Mouse (Mus musculus): ENCODE measurements around the gene Psmd3. TPM values are rescaled to one million over a fixed set of nuclear protein-coding genes. Genes with fewer than 3 reads are reported as not detected.

Psmd3 gene
- polyA plus RNA-seq, 1 experiment from 2014 or later, result 105 TPM

DNA sequence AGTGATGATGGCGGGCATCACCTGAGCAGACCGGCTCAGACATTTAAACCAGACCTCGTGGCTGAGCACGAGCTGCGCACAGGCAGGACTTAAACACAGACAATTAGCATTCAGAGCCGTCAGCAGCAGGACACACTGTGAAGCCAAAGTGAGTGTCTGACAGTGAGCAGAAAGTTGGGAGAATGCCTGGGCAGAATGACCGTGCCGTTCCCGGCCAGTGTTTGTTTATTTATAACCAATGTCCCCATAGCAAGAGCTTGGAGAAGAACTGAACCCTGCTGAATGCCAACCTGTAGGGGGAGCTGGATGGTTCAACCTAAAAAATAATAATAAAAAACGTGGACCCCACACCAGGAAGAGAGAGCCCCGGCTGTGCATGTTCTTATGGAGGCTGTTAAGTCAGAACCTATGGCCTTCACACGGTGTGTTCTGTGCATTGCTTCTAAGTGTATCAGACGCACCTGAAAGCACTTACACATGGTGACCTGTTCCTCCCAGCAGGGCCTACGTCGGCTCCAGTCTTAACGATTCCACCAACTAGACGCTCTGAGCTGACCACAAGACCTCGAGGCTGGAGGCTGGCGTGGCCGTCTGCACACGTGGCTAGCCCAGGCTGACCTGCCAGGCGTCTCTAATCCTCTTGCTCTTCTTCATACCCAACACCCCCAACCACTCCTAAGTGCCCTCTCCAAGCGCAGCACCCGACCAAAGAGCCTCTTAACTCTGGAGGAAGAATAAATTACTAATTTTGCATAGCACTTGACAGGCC is 39.3 kb downstream of the Psmd3 start:
- H3K4me2 ChIP-seq (replicated peaks; ENCODE audit: low read depth, low read length), result no peak overlapping the region
- no peak overlapping the region for H3K9ac ChIP-seq (replicated peaks; ENCODE audit: low read depth)
- 29% methylated on average over 24 of the region's 24 CpGs for WGBS
- peaks cover 16% of the 10 kb centered on the region; the same call in 1 of the 2 replicates for H3K4me1 ChIP-seq (ENCODE audit: insufficient read depth, low read depth, low read length)
- H3K9me3 ChIP-seq (ENCODE audit: low read length), result no peaks in the 10 kb centered on the region
- H3K27me3 ChIP-seq (replicated peaks; ENCODE audit: insufficient read depth, low read length), result no peaks in the 10 kb centered on the region
- TF ChIP-seq CTCF (IDR thresholded peaks at IDR 0.05), result peak; percentile 73
- peak; percentile 43; the same call in 1 of the 2 replicates for TF ChIP-seq EP300 (IDR thresholded peaks at IDR 0.05)
- ATAC-seq (peak; percentile 85), DNase-seq (ENCODE audit: low spot score) (peak; percentile 95)
- H3K4me3 ChIP-seq (ENCODE audit: low read depth, low read length), result no peak overlapping the region
- H3K27ac ChIP-seq (ENCODE audit: low read length), result peak overlapping the region; percentile 81
- 0 out of 2 replicates have a peak, but pooled peaks cover 11% of the 10 kb centered on the region for H3K36me3 ChIP-seq (ENCODE audit: insufficient read depth, low read length)

- peaks cover 15% of the 10 kb centered on the region; the same call in 1 of the 2 replicates for H3K4me1 ChIP-seq (ENCODE audit: insufficient read depth, low read depth, low read length)
- no peaks in the 10 kb centered on the region for H3K27me3 ChIP-seq (replicated peaks; ENCODE audit: insufficient read depth, low read length)
- TF ChIP-seq CTCF (IDR thresholded peaks at IDR 0.05), result no peak
- TF ChIP-seq EP300 (IDR thresholded peaks at IDR 0.05), result no peak
- 0 out of 2 replicates have a peak overlapping the region, but pooled peaks have one; percentile 27 for H3K27ac ChIP-seq (ENCODE audit: low read length)
- WGBS, result 43% methylated on average over 7 of the region's 7 CpGs
- H3K9ac ChIP-seq (replicated peaks; ENCODE audit: low read depth), result no peak overlapping the region
- ATAC-seq, result no peak
- DNase-seq (ENCODE audit: low spot score), result no peak
- H3K4me2 ChIP-seq (replicated peaks; ENCODE audit: low read depth, low read length), result no peak overlapping the region
- 0 out of 2 replicates have a peak, but pooled peaks cover 6% of the 10 kb centered on the region for H3K36me3 ChIP-seq (ENCODE audit: insufficient read depth, low read length)
- H3K4me3 ChIP-seq (ENCODE audit: low read depth, low read length), result no peak overlapping the region
- no peaks in the 10 kb centered on the region for H3K9me3 ChIP-seq (ENCODE audit: low read length)
These were observed 40.7 kb downstream of the Psmd3 start for GRCm38 (mm10) chr11:98723098-98723497.

GRCm38 (mm10) chr11:98725926-98726506 is 43.7 kb downstream of the Psmd3 start:
- no peak overlapping the region for H3K4me3 ChIP-seq (ENCODE audit: low read depth, low read length)
- H3K4me1 ChIP-seq (ENCODE audit: insufficient read depth, low read depth, low read length), result peaks cover 17% of the 10 kb centered on the region; the same call in 1 of the 2 replicates
- DNase-seq (ENCODE audit: low spot score), result no peak
- H3K4me2 ChIP-seq (replicated peaks; ENCODE audit: low read depth, low read length), result no peak overlapping the region
- ATAC-seq, result no peak
- no peak for TF ChIP-seq EP300 (IDR thresholded peaks at IDR 0.05)
- H3K27me3 ChIP-seq (replicated peaks; ENCODE audit: insufficient read depth, low read length), result no peaks in the 10 kb centered on the region
- no peak overlapping the region for H3K27ac ChIP-seq (ENCODE audit: low read length)
- H3K9ac ChIP-seq (replicated peaks; ENCODE audit: low read depth), result no peak overlapping the region
- 93% methylated on average over 15 of the region's 15 CpGs for WGBS
- 0 out of 2 replicates have a peak, but pooled peaks cover 6% of the 10 kb centered on the region for H3K36me3 ChIP-seq (ENCODE audit: insufficient read depth, low read length)
- H3K9me3 ChIP-seq (ENCODE audit: low read length), result no peaks in the 10 kb centered on the region

DNA sequence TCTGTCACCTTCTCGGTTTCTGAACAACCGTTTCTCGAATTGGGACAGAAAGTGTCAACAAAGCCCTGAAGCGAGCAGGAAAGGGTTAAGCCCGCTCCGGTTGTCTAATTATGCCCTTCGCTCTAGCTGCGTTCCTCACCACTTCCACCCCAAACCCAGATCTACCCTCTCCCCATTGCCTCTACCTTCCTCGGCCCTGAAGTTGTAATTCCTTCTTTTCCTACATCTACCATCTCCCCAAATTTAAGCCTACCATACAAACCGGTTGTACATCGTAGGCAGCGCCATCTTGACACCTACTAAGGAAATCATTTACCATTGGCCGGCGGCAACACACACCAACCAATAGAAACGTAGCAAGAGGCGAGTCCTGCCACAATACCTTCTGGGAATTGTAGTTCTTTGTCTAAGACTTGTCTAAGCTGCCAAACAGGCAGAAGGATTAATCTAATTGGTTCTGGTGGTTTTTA is 46.8 kb downstream of the Psmd3 start, which contains the start of gene Med24:
TSS of gene Med24 (minus strand) at position 317 of the 470 bp plus-strand sequence.
- ATAC-seq, result peak; percentile 98
- Histone ChIP-seq H3K36me3 (ENCODE audit: insufficient read depth, low read length) (0 out of 2 replicates have a peak, but pooled peaks cover 6% of the 10 kb centered on the region), H3K4me3 (ENCODE audit: low read depth, low read length) (peak within 1 kb of the TSS; percentile 69), H3K4me2 (replicated peaks; ENCODE audit: low read depth, low read length) (peak within 1 kb of the TSS; percentile 61), H3K4me1 (ENCODE audit: insufficient read depth, low read depth, low read length) (peaks cover 7% of the 10 kb centered on the region; the same call in 1 of the 2 replicates), H3K9ac (replicated peaks; ENCODE audit: low read depth) (peak within 1 kb of the TSS; percentile 42), H3K27me3 (replicated peaks; ENCODE audit: insufficient read depth, low read length) (no peaks in the 10 kb centered on the region), H3K9me3 (ENCODE audit: low read length) (no peaks in the 10 kb centered on the region), H3K27ac (ENCODE audit: low read length) (peak within 1 kb of the TSS; percentile 51)
- WGBS, result under 1% methylated on average over 16 of the region's 16 CpGs
- no peak for TF ChIP-seq CTCF (IDR thresholded peaks at IDR 0.05)
- peak; percentile 82 for TF ChIP-seq EP300 (IDR thresholded peaks at IDR 0.05)
- peak; percentile 98 for DNase-seq (ENCODE audit: low spot score)

GRCm38 (mm10) chr11:98730727-98731126 is 48.4 kb downstream of the Psmd3 start:
- H3K9me3 ChIP-seq (ENCODE audit: low read length), result no peaks in the 10 kb centered on the region
- TF ChIP-seq EP300 (IDR thresholded peaks at IDR 0.05) (no peak), CTCF (IDR thresholded peaks at IDR 0.05) (no peak)
- ATAC-seq (no peak), DNase-seq (ENCODE audit: low spot score) (no peak)
- no peak overlapping the region for H3K4me3 ChIP-seq (ENCODE audit: low read depth, low read length)
- H3K36me3 ChIP-seq (ENCODE audit: insufficient read depth, low read length), result no peaks in the 10 kb centered on the region
- no peak overlapping the region; the same call in 1 of the 2 replicates for H3K27ac ChIP-seq (ENCODE audit: low read length)
- H3K4me1 ChIP-seq (ENCODE audit: insufficient read depth, low read depth, low read length), result peaks cover 7% of the 10 kb centered on the region; the same call in 1 of the 2 replicates
- H3K4me2 ChIP-seq (replicated peaks; ENCODE audit: low read depth, low read length), result no peak overlapping the region
- H3K27me3 ChIP-seq (replicated peaks; ENCODE audit: insufficient read depth, low read length), result no peaks in the 10 kb centered on the region
- H3K9ac ChIP-seq (replicated peaks; ENCODE audit: low read depth), result no peak overlapping the region
- WGBS, result 32% methylated on average over 4 of the region's 4 CpGs

DNA sequence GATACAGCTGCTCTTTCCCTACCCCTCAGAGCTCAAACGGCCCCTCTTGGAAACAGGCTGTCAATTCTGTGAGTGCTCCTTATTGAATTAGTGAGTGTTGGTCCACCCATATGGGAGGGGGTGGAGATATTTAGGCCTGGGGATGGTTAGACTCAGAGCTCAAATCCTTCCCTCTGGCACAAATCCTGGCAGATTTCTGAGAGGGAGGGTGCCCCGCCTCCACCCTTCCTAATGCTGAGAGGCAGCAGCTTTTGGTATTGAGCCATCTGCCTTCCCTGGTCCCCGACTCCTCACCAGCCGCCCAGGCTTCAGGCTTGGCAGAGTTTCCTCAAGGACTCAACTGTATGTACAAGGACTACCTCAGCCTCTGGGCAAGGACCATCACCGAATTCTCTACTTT is 48.8 kb downstream of the Psmd3 start:
- Histone ChIP-seq H3K4me2 (replicated peaks; ENCODE audit: low read depth, low read length) (no peak overlapping the region), H3K4me1 (ENCODE audit: insufficient read depth, low read depth, low read length) (peaks cover 7% of the 10 kb centered on the region; the same call in 1 of the 2 replicates), H3K36me3 (ENCODE audit: insufficient read depth, low read length) (no peaks in the 10 kb centered on the region), H3K9ac (replicated peaks; ENCODE audit: low read depth) (no peak overlapping the region), H3K9me3 (ENCODE audit: low read length) (no peaks in the 10 kb centered on the region), H3K27ac (ENCODE audit: low read length) (no peak overlapping the region; the same call in 1 of the 2 replicates), H3K4me3 (ENCODE audit: low read depth, low read length) (no peak overlapping the region), H3K27me3 (replicated peaks; ENCODE audit: insufficient read depth, low read length) (no peaks in the 10 kb centered on the region)
- DNase-seq (ENCODE audit: low spot score) (peak; percentile 25), ATAC-seq (no peak)
- TF ChIP-seq EP300 (IDR thresholded peaks at IDR 0.05) (no peak), CTCF (IDR thresholded peaks at IDR 0.05) (no peak)
- 45% methylated on average over 5 of the region's 5 CpGs for WGBS

Measured in lung, postnatal 0 days (tissue).